Mouse (Mus musculus): ENCODE data around the gene Phf24.

GRCm38 (mm10) chr4:42952563-42952962 is 36.1 kb downstream of the Phf24 start:
- TF ChIP-seq POLR2A (IDR thresholded peaks at IDR 0.05; ENCODE audit: extremely low read depth, insufficient read depth, low read length) (no peak), CTCF (IDR thresholded peaks at IDR 0.05; ENCODE audit: extremely low read depth, insufficient read depth, low read length) (no peak)

All from cortical plate, adult 2 months (tissue).